In the genomic region with DNA sequence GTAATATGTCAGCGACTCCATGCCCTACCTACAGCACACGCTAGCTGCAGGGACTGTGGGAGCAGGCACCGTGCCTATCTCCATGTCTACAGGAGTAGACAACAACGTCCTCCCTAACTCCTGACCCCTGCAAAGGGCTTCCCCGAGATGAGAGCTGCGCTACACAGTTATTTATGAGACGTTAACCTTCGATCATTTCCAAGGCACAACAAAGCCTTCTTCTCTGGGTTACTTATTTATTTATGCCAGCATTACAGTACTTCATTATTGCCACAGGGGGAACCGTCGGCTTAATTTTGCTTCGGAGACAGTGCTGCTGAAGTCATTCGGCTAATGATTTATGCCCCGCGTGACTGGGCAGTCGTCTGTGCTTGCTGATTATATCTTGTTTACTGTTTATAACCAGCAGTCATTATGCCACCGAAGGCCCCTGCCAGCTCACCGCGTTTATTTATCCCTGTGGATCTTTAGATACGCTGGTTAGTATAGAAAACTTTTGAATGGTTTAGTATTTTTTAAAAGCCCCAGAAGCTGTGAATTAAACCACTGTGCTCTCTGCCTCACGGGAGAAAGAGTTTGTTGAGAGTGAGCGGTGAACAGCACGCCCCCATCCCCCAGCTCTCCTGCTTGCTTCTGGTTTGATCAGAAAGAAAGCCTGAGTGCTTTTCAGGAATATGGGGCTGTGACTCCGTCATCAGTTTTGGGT, we compare ENCODE assay signal across 9 mouse cellular contexts.
DNase-seq lines count a peak whose midpoint lies in the region; ATAC-seq lines count a peak whose summit lies in the region.
"Had no signal": no experiment of that assay in that cellular context is flagged by ENCODE, and none has a peak within 500 bp of the region (broad histone marks: within the 10 kb centered on the region; RNA-seq: fewer than 3 reads in every experiment).

No protein-coding gene starts in this region.

- intact Hi-C loops in left cerebral cortex, postnatal 14 days (cut with DNase I): loop anchor here (5.0 kb wide), 1 partner anchor 530 kb away; no protein-coding TSS in a partner anchor

- DNase-seq in R1 (ENCODE audit: low read depth, low spot score): peak; percentile 48
- DNase-seq in embryo, embryonic 10.5 days (ENCODE audit: low spot score): peak; percentile 71
- DNase-seq in gastrocnemius, postnatal 25 days: peak; percentile 31
- DNase-seq in left cerebral cortex, postnatal 14 days (ENCODE audit: low spot score in 2 of 2): peak; percentile 43 to 46
- peak; percentile 2 for DNase-seq in right cerebral cortex, postnatal 36 days (ENCODE audit: low spot score in 2 of 2)
- DNase-seq in c-Kit-positive CD71-positive TER-119-positive erythroid progenitor cells, embryonic 14.5 days (ENCODE audit: low spot score): no peak

- no peaks in the 10 kb centered on the region for H3K36me3 ChIP-seq in intestine, embryonic 16.5 days (ENCODE audit: control insufficient read depth, insufficient read depth, low read length)

- ATAC-seq in intestine, embryonic 16.5 days: peak; percentile 74
- peak; percentile 46; the same call in 1 of the 2 replicates for ATAC-seq in megakaryocyte progenitor cell, adult 5-6 weeks (replicated peaks; ENCODE audit: poor library complexity)

- H3K9ac ChIP-seq in intestine, embryonic 16.5 days (ENCODE audit: low read depth, low read length): 0 out of 2 replicates have a peak overlapping the region, but pooled peaks have one; percentile 16

- no peak overlapping the region for H3K27ac ChIP-seq in intestine, embryonic 16.5 days (ENCODE audit: low read length)

- 0 out of 2 replicates have a peak, but pooled peaks cover 4% of the 10 kb centered on the region for H3K27me3 ChIP-seq in intestine, embryonic 16.5 days (replicated peaks; ENCODE audit: control insufficient read depth, insufficient read depth, low read length)

- no peaks in the 10 kb centered on the region for H3K9me3 ChIP-seq in intestine, embryonic 16.5 days (ENCODE audit: control insufficient read depth, low read length)

- peak overlapping the region; percentile 11 for H3K4me3 ChIP-seq in intestine, embryonic 16.5 days (ENCODE audit: low read length)
- H3K4me3 ChIP-seq: myocyte had no signal

- WGBS in intestine, embryonic 16.5 days: 16% methylated on average over 23 of the region's 23 CpGs

- H3K4me2 ChIP-seq in intestine, embryonic 16.5 days (ENCODE audit: low read depth, low read length): peak overlapping the region; percentile 44

- peaks cover 2% of the 10 kb centered on the region; the same call in 1 of the 2 replicates for H3K4me1 ChIP-seq in intestine, embryonic 16.5 days (ENCODE audit: control insufficient read depth, insufficient read depth, low read length)
